Mouse (Mus musculus): ENCODE results near the gene H2-T3.

- TF ChIP-seq CTCF (IDR thresholded peaks at IDR 0.05; ENCODE audit: low read depth), result no peak
- no peak for TF ChIP-seq EP300 (IDR thresholded peaks at IDR 0.05; ENCODE audit: low read depth)
Observed at GRCm38 (mm10) chr17:36215586-36215985, 25.5 kb upstream of the H2-T3 start.
